Mouse (Mus musculus): ENCODE data around the gene Gmeb1.

DNA sequence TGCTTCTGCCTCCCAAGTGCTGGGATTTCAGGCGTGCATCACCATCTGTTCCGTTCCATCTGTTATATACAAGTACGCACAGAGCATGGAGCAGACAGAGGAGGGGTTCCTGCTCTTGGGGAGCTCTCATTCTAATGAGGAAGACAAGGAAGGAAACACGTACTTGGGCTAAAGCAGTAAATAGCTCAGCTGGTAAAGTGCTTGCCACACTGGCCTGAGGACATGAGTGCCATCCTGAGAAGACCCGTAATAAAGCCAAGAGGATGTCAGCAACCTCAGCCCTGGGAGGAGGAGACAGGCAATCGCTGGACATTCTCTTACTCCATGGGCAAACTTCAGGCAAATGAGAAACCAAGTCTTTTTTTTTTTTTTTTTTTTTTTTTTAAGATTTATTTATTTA is 44.6 kb upstream of the Gmeb1 start:
- no peak for TF ChIP-seq CTCF (IDR thresholded peaks at IDR 0.05; ENCODE audit: low read depth)
- no peak for TF ChIP-seq EP300 (IDR thresholded peaks at IDR 0.05; ENCODE audit: low read depth)
